Mouse (Mus musculus): ENCODE results near the gene Rassf7.

- TF ChIP-seq CTCF (IDR thresholded peaks at IDR 0.05; ENCODE audit: borderline replicate concordance, insufficient read depth, low read depth, low read length) (no peak), POLR2A (IDR thresholded peaks at IDR 0.05; ENCODE audit: borderline replicate concordance, insufficient read depth, low read length) (no peak)
These were observed 47.7 kb upstream of the Rassf7 start for GRCm38 (mm10) chr7:141167901-141168517.

Data from cerebellum, adult 2 months (tissue).